Mouse (Mus musculus) neutrophil, adult 83 days (primary cell): ENCODE data around the gene Gfap. TPM values are rescaled to one million over a fixed set of nuclear protein-coding genes. Genes with fewer than 3 reads are reported as not detected.

Source experiments
- total RNA-seq, 2 experiments: library from RNA; stranded (reverse); gene quantifications; one replicate each; pipeline ENCODE4 v1.2.4; 2023

Gfap gene
- total RNA-seq: 1 to 10 TPM; 1.8 to 2.8 TPM

DNA sequence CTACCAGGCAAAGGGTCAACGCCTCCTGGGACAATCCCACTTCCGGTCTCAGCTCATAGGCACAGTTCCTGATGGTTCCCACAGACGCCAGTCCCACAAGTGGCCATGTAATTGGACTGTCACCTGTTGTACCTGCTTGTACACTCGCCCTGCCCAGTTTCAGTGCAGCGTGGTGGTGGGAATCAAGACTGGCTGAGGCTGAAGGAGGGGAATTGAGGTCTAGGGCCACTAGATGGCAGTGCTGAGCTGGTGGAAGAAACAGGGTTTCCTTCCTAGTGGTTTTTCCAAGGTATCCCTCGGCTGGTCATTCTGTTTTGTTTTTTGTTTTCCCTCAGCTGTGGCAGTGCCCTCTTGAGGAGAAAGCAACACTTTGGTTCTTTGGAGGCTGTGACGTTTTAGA lies at the start of gene Gfap:
Gene Gfap (minus strand): TSS at position 150 of the 400 bp plus-strand sequence.

DNA sequence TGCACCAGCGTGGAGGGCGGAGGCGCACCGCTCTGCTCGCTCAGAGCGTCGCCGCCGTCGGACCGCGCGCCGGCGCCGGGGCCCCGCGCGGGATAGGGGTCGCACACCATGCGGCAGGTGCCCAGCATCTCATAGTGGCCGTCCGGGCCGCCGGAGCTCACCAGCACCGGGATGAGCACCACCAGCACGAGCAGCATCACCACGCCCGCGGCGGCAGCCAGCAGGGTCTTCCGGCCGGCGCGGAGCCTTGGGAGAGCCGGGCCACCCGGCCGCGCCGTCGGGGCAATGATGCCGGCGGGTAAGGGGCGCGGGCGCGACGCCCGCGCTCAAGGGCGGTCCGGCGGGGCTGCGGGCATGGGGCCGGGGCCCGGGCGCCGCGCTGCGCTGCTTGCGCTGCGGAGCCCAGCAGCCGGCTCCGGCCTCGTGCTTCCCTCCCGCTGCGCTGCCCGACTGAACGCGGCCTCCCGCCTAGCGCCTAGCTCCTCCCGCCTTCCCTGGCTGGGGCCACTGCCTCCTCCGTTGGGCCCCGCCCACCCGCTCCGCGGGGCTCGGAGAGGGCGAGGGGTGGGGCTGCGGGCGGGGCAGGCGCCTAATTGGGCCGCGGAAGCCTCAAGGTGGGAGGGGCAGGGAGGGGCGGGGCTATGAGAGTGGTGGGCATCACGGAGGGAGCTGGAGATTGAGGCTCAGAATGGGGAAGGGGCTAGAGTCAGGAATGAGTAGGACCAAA lies 45.7 kb upstream of the Gfap start, which contains the start of gene C1ql1:
Gene C1ql1 (minus strand): TSS at position 424 of the 727 bp plus-strand sequence.

DNA sequence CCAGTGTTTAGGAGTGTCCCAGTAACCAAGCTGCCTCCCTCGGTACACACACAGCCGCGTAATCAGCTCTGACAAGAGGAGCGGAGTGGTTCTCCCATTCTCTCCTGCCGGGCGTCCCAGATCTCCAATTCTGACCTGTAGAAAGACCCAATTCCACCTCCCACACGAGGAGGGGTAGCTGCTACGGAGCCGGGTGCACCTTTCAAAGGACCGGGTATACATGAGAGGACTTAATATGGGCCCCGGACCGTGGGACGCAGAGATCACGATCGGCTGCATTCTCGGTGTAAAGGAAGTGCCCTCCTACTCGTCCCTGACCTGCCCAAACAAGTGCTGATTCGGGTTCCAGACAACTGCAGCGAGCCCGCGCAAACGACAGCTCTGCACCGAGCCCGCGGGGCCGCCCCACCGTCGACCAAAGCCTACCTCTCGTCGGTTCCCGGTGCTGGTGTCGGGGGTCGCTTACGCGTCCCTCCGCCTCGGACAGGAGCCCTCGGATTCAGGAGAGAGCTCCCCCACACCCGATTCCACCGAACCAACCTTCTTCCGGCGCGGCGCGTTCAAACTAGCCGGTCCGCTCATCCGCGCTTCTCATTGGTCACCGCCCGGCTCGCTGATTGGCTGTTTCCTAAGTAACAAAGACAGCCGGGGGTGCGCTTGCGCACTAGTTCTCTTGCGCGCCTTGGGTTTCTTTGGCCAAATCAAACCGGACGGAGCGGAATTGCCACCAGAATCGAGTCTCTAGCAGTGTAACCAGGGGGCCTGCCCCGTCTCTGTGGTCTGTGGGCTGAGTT lies 24.0 kb upstream of the Gfap start, which contains the start of gene Kif18b:
Gene Kif18b (minus strand): TSS at position 568 of the 794 bp plus-strand sequence.

DNA sequence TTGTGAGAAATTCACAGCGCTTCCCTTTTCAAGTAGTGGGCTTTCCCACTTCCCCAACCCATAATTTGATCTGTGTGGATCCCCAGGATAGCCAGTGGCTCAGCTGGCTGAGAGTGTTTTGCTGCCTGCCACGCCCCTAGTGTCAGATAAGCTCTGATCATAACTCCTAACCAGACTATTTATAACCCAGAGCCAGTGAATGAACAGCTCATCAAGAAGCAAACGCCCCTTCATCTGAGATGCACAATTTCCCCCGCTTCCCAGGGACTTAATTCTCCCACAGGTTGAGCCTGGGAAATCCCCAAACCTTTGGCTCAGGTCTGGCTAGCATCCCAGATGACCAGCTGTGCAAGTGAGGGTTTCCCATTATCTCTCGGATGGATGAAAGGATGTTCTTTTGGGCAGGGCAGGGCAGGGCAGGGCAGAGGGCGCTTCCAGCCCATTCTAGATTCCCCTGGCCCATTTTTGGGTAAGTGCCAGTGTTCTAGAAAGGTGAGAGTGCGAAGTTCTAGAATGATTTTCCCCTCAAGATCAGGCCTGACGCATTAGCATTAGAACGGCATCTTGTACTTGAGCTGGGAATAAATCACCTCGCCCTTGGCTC lies 16.0 kb downstream of the Gfap start, which contains the start of gene Fam187a:
Gene Fam187a (plus strand): TSS at position 554 of the 604 bp plus-strand sequence.

DNA sequence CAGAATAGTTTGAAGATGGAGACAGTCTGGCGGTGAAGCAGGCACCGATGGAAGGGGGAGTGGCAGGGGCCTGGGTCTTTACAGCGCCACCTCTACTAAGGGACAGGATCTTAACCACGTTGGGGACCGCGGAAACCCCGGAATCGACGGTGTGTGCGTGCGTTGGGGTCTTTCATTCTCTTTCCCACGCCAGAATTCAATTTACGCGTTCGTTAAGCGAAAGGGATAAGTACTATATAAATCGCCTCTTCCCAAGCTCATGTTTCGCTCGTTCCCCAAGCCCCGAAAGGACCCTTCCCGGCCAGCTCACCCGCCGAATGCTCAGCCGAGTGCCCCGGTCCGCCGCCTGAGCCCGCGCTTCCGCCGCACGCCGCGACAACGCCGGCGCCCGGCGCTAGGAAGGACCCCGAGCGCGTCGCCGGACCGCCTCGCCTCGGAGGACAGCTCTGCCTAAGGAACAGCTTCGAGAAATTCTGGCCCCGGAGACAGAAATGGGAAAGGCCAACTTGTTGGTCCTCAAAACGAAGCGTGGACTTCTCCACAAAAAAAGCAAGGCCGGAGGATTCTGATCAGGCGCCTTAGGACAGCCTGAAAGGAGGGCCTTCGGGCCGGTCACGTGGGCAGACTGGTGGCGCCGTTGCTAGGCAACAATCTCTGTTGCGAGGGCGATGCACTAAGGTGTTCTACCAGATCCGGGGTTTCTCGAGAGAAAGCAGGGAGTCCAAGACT lies 20.0 kb downstream of the Gfap start, which contains the start of the genes Eftud2 and Ccdc103:
Gene Eftud2 (minus strand): TSS at position 401 of the 729 bp plus-strand sequence.
Gene Ccdc103 (plus strand): TSS at position 620 of the 729 bp plus-strand sequence.

Other genes starting within 250 kb of the Gfap start
- gene Meioc, start 237.2 kb downstream of the Gfap start, total RNA-seq: not detected
- 1 to 10 TPM; 9.0 to 9.9 TPM for gene Ccdc43, start 203.1 kb downstream of the Gfap start, total RNA-seq
- gene Adam11, start 139.5 kb downstream of the Gfap start, total RNA-seq: under 1 TPM; 0.70 to 0.86 TPM
- gene Gjc1, start 81.2 kb downstream of the Gfap start, total RNA-seq: not detected
- gene Higd1b, start 65.1 kb downstream of the Gfap start, total RNA-seq: not detected
- 10 to 100 TPM; 64.6 to 70.3 TPM for gene Eftud2, start 19.9 kb downstream of the Gfap start, total RNA-seq
- not detected for gene Ccdc103, start 19.7 kb downstream of the Gfap start, total RNA-seq
- not detected for gene Fam187a, start 15.7 kb downstream of the Gfap start, total RNA-seq
- gene Kif18b, start 24.2 kb upstream of the Gfap start, total RNA-seq: 10 to 100 TPM; 31.3 to 41.0 TPM
- not detected for gene C1ql1, start 45.8 kb upstream of the Gfap start, total RNA-seq
- gene Nmt1, start 127.3 kb upstream of the Gfap start, total RNA-seq: 10 to 100 TPM; 61.4 to 63.8 TPM
- gene Dcakd, start 127.4 kb upstream of the Gfap start, total RNA-seq: 10 to 100 TPM; 19.6 to 21.8 TPM
- under 1 TPM; 0.33 to 0.59 TPM for gene Plcd3, start 200.7 kb upstream of the Gfap start, total RNA-seq
- 10 to 100 TPM; 16.9 to 19.3 TPM for gene Acbd4, start 200.8 kb upstream of the Gfap start, total RNA-seq
- 10 to 100 TPM; 33.5 to 37.7 TPM for gene Hexim1, start 215.3 kb upstream of the Gfap start, total RNA-seq
- gene Hexim2, start 231.5 kb upstream of the Gfap start, total RNA-seq: 1 to 10 TPM; 1.7 to 2.1 TPM